Mouse (Mus musculus) cerebellum, adult 11-12 months (tissue): ENCODE results near the gene Angpt4.

Experiments used
- DNase-seq: peaks from one replicate; pipeline ENCODE4 v3.0.0; 2022

The Angpt4 gene

GRCm38 (mm10) chr2:151910919-151911500 is at the start of gene Angpt4:
Angpt4 (plus strand) TSS chr2:151911210.
- DNase-seq: no peak

- DNase-seq: no peak
These were observed 48.7 kb upstream of the Angpt4 start for GRCm38 (mm10) chr2:151862257-151862810.

- DNase-seq: no peak
These were observed 46.1 kb upstream of the Angpt4 start for GRCm38 (mm10) chr2:151864941-151865340.

- DNase-seq: peak; percentile 22
These were observed 44.5 kb upstream of the Angpt4 start for GRCm38 (mm10) chr2:151866487-151866886.

- no peak for DNase-seq
These were observed 42.8 kb upstream of the Angpt4 start for GRCm38 (mm10) chr2:151868196-151868595.

GRCm38 (mm10) chr2:151874551-151874950 is 36.5 kb upstream of the Angpt4 start:
- no peak for DNase-seq

- peak; percentile 16 for DNase-seq
These were observed 35.0 kb upstream of the Angpt4 start for GRCm38 (mm10) chr2:151876012-151876485.

GRCm38 (mm10) chr2:151878645-151879044 is 32.4 kb upstream of the Angpt4 start:
- no peak for DNase-seq

GRCm38 (mm10) chr2:151879760-151880159 is 31.2 kb upstream of the Angpt4 start:
- DNase-seq: no peak

GRCm38 (mm10) chr2:151891031-151891430 is 20.0 kb upstream of the Angpt4 start:
- DNase-seq: no peak

- no peak for DNase-seq
These were observed 17.8 kb upstream of the Angpt4 start for GRCm38 (mm10) chr2:151893122-151893774.

GRCm38 (mm10) chr2:151894209-151894980 is 16.6 kb upstream of the Angpt4 start:
- no peak for DNase-seq

GRCm38 (mm10) chr2:151895911-151896310 is 15.1 kb upstream of the Angpt4 start:
- no peak for DNase-seq

GRCm38 (mm10) chr2:151898106-151898505 is 12.9 kb upstream of the Angpt4 start:
- no peak for DNase-seq

- no peak for DNase-seq
These were observed 10.2 kb upstream of the Angpt4 start for GRCm38 (mm10) chr2:151900845-151901244.

GRCm38 (mm10) chr2:151903267-151903666 is 7.7 kb upstream of the Angpt4 start:
- DNase-seq: no peak

GRCm38 (mm10) chr2:151903933-151904332 is 7.1 kb upstream of the Angpt4 start:
- no peak for DNase-seq

- no peak for DNase-seq
These were observed 6.4 kb upstream of the Angpt4 start for GRCm38 (mm10) chr2:151904636-151905035.

- DNase-seq: no peak
These were observed 4.0 kb upstream of the Angpt4 start for GRCm38 (mm10) chr2:151907020-151907419.

- no peak for DNase-seq
These were observed 1.6 kb upstream of the Angpt4 start for GRCm38 (mm10) chr2:151909386-151909785.

GRCm38 (mm10) chr2:151910498-151910897 is 512 bp upstream of the Angpt4 start:
- no peak for DNase-seq

GRCm38 (mm10) chr2:151911751-151912150 is 741 bp downstream of the Angpt4 start:
- DNase-seq: no peak

- DNase-seq: no peak
These were observed 3.1 kb downstream of the Angpt4 start for GRCm38 (mm10) chr2:151914120-151914519.

- no peak for DNase-seq
These were observed 4.1 kb downstream of the Angpt4 start for GRCm38 (mm10) chr2:151915111-151915510.
